ENCODE assay signal across 4 mouse cellular contexts in genomic region chr6:20687239-20687575, GRCm38 (mm10).
DNase-seq lines count a peak whose midpoint lies in the region; TF ChIP-seq lines count a peak whose summit lies in the region.
"Not testable (repeated sequence)": the region's sequence is repeated elsewhere in the genome, so short reads cannot be mapped to it uniquely, and the experiment has no call there.

No protein-coding gene starts in this region.

- DNase-seq in ES-CJ7 (ENCODE audit: low read depth, low spot score): peak; percentile 91
- peak; percentile 94 for DNase-seq in R1 (ENCODE audit: low read depth, low spot score)
- peak; percentile 44 for DNase-seq in heart, adult 11 months

- H3K36me3 ChIP-seq in testis, adult 2 months (ENCODE audit: control insufficient read depth, insufficient read depth, low read length): not testable (repeated sequence)

- H3K4me3 ChIP-seq in testis, adult 2 months (ENCODE audit: control insufficient read depth, low read depth, low read length): not testable (repeated sequence)

- not testable (repeated sequence) for H3K27me3 ChIP-seq in testis, adult 2 months (ENCODE audit: control insufficient read depth, insufficient read depth, low read length)

- not testable (repeated sequence) for TF ChIP-seq CTCF in testis, adult 2 months (IDR thresholded peaks at IDR 0.05; ENCODE audit: control insufficient read depth, insufficient read depth, insufficient replicate concordance, low read depth, low read length)

- H3K4me1 ChIP-seq in testis, adult 2 months (ENCODE audit: control insufficient read depth, insufficient read depth, low read length): not testable (repeated sequence)

- 0 out of 2 replicates have a peak overlapping the region, but pooled peaks have one; percentile 29 for H3K27ac ChIP-seq in testis, adult 2 months (ENCODE audit: control insufficient read depth, insufficient read depth, low read depth, low read length)

- TF ChIP-seq POLR2A in testis, adult 2 months (IDR thresholded peaks at IDR 0.05; ENCODE audit: control insufficient read depth, low read depth, low read length): not testable (repeated sequence)

Comparison
In these comparisons a context has a peak if more than half of its experiments do, and no peak if none do; other contexts are left out.
1. DNase-seq: peak in every context shown above with its lines; median percentile 94 in R1; 91 in ES-CJ7; 44 in heart, adult 11 months.